In genomic region chr12:27595576-27595975, GRCm38 (mm10) we compare ENCODE assay signal across 18 mouse cellular contexts.
"Had no signal": no experiment of that assay in that cellular context is flagged by ENCODE, and none has a peak within 500 bp of the region (broad histone marks: within the 10 kb centered on the region; RNA-seq: fewer than 3 reads in every experiment).

No protein-coding gene starts in this region.

- H3K9me3 ChIP-seq: midbrain, embryonic 13.5 days; midbrain, embryonic 15.5 days; neural tube, embryonic 13.5 days; neural tube, embryonic 15.5 days had no signal

- H3K9ac ChIP-seq: lung, embryonic 14.5 days; midbrain, embryonic 13.5 days; midbrain, embryonic 15.5 days; neural tube, embryonic 13.5 days; neural tube, embryonic 15.5 days had no signal

- H3K27me3 ChIP-seq: midbrain, embryonic 13.5 days; midbrain, embryonic 15.5 days; neural tube, embryonic 13.5 days; neural tube, embryonic 15.5 days had no signal

- H3K4me3 ChIP-seq: midbrain, embryonic 13.5 days; midbrain, embryonic 15.5 days; myocyte; neural tube, embryonic 13.5 days; neural tube, embryonic 15.5 days had no signal

- ATAC-seq: midbrain, embryonic 13.5 days; midbrain, embryonic 15.5 days had no signal

- H3K4me2 ChIP-seq: lung, embryonic 14.5 days; midbrain, embryonic 11.5 days; midbrain, embryonic 13.5 days; midbrain, embryonic 15.5 days; neural tube, embryonic 13.5 days; neural tube, embryonic 15.5 days had no signal

- H3K27ac ChIP-seq: midbrain, embryonic 13.5 days; midbrain, embryonic 15.5 days; neural tube, embryonic 13.5 days; neural tube, embryonic 15.5 days had no signal

- H3K36me3 ChIP-seq: midbrain, embryonic 13.5 days; midbrain, embryonic 15.5 days; neural tube, embryonic 13.5 days; neural tube, embryonic 15.5 days had no signal

- DNase-seq: lung, adult 18-20 months; lung, embryonic 14.5 days; lung, postnatal 10 days; lung, postnatal 4 days; retina, postnatal 1 day; right cerebral cortex, adult 18-20 months; right cerebral cortex, postnatal 25 days; right cerebral cortex, postnatal 4 days; spleen, adult 18-20 months; thymus, adult 18-20 months; thymus, postnatal 14 days; thymus, postnatal 4 days had no signal
